Mouse (Mus musculus) midbrain, embryonic 16.5 days (tissue): ENCODE results near the gene Slc51a. TPM values are rescaled to one million over a fixed set of nuclear protein-coding genes. Genes with fewer than 3 reads are reported as not detected.
A peak's percentile ranks its signal among the peaks of the same experiment; 100 is the strongest.

Source experiments
- ATAC-seq: fragments of 200-750 bp; cut with Nextera tagmentation; 2 replicates; pipeline ENCODE4 v1.8.0; 2017; ENCODE audit warnings: moderate TSS enrichment
- H3K27ac ChIP-seq: fragments of 300-500 bp; sonication (generic); 2 replicates; pipeline ENCODE4 v1.5.1; 2014; ENCODE audit warnings: mild to moderate bottlenecking, low read length, mixed read lengths
- H3K27me3 ChIP-seq: fragments of 300-500 bp; sonication (generic); 2 replicates; pipeline ENCODE4 v1.6.1; 2014; ENCODE audit warnings: low read depth, low read length, mixed read lengths; ENCODE audit not compliant: control insufficient read depth, insufficient read depth
- H3K36me3 ChIP-seq: fragments of 300-500 bp; sonication (generic); 2 replicates; pipeline ENCODE4 v1.6.1; 2014; ENCODE audit warnings: mild to moderate bottlenecking, low read length, moderate library complexity, mixed read lengths; ENCODE audit not compliant: control insufficient read depth, insufficient read depth
- H3K4me1 ChIP-seq: fragments of 300-500 bp; sonication (generic); 2 replicates; pipeline ENCODE4 v1.6.1; 2014; ENCODE audit warnings: mild to moderate bottlenecking, low read length, mixed read lengths; ENCODE audit not compliant: control insufficient read depth, insufficient read depth
- H3K4me2 ChIP-seq: fragments of 300-500 bp; sonication (generic); 2 replicates; pipeline ENCODE4 v1.6.1; 2014; ENCODE audit warnings: mild to moderate bottlenecking, low read length, mixed read lengths
- H3K4me3 ChIP-seq: fragments of 300-500 bp; sonication (generic); 2 replicates; pipeline ENCODE4 v1.5.1; 2014; ENCODE audit warnings: low read depth, mild to moderate bottlenecking, low read length, moderate library complexity, mixed read lengths
- H3K9ac ChIP-seq: fragments of 300-500 bp; sonication (generic); 2 replicates; pipeline ENCODE4 v1.6.1; 2014; ENCODE audit warnings: low read depth, low read length, mixed read lengths
- H3K9me3 ChIP-seq: fragments of 300-500 bp; sonication (generic); replicated peaks from 2 replicates; pipeline ENCODE4 v1.6.1; 2014; ENCODE audit warnings: mild to moderate bottlenecking, low read length, mixed read lengths; ENCODE audit not compliant: control insufficient read depth, poor library complexity, severe bottlenecking
- WGBS: fragments of 180-500 bp; shearing (Covaris S2); extraction: QIAGEN DNeasy Blood & Tissue Kit; methylation state at CpG from one replicate; pipeline ENCODE4 v1.1.7; 2014; 5-methylcytosine and 5-hydroxymethylcytosine counted together
- polyA plus RNA-seq: library from polyadenylated mRNA; unstranded; fragments of >200 nt; fragmentation: Nextera tagmentation; extraction: Ambion mirVana; gene quantifications from 2 replicates; pipeline ENCODE4 v1.2.1, GENCODE M21; 2015

Gene Slc51a
- polyA plus RNA-seq, 1 experiment from 2014 or later, result 0.08 TPM

GRCm38 (mm10) chr16:32510399-32511337, 23.0 kb upstream of the Slc51a start:
- H3K4me1 ChIP-seq, result peaks cover 6% of the 10 kb centered on the region
- no peak overlapping the region for H3K4me3 ChIP-seq
- H3K9ac ChIP-seq, result no peak overlapping the region
- H3K4me2 ChIP-seq, result no peak overlapping the region
- H3K27me3 ChIP-seq, result no peaks in the 10 kb centered on the region
- no peak for ATAC-seq
- no peak overlapping the region for H3K27ac ChIP-seq
- no peaks in the 10 kb centered on the region for H3K36me3 ChIP-seq
- WGBS, result 75% methylated on average over 18 of the region's 18 CpGs
- no peaks in the 10 kb centered on the region for H3K9me3 ChIP-seq

GRCm38 (mm10) chr16:32509066-32509942, 21.6 kb upstream of the Slc51a start:
- Histone ChIP-seq H3K9me3 (no peaks in the 10 kb centered on the region), H3K27ac (peak overlapping the region; percentile 28), H3K27me3 (no peaks in the 10 kb centered on the region), H3K4me2 (no peak overlapping the region), H3K36me3 (no peaks in the 10 kb centered on the region), H3K4me3 (no peak overlapping the region), H3K4me1 (peaks cover 2% of the 10 kb centered on the region; the same call in 1 of the 2 replicates), H3K9ac (no peak overlapping the region)
- WGBS, result 60% methylated on average over 9 of the region's 9 CpGs
- 0 out of 2 replicates have a peak, but pooled peaks have one; percentile 30 for ATAC-seq

GRCm38 (mm10) chr16:32508506-32509065, 20.9 kb upstream of the Slc51a start:
- no peaks in the 10 kb centered on the region for H3K36me3 ChIP-seq
- 46% methylated on average over 3 of the region's 3 CpGs for WGBS
- no peak overlapping the region for H3K9ac ChIP-seq
- H3K27me3 ChIP-seq, result no peaks in the 10 kb centered on the region
- H3K4me2 ChIP-seq, result no peak overlapping the region
- H3K4me3 ChIP-seq, result no peak overlapping the region
- 0 out of 2 replicates have a peak, but pooled peaks have one; percentile 7 for ATAC-seq
- H3K27ac ChIP-seq, result peak overlapping the region; percentile 17; the same call in 1 of the 2 replicates
- no peaks in the 10 kb centered on the region for H3K9me3 ChIP-seq
- peaks cover 2% of the 10 kb centered on the region; the same call in 1 of the 2 replicates for H3K4me1 ChIP-seq

- Histone ChIP-seq H3K4me3 (no peak overlapping the region), H3K36me3 (no peaks in the 10 kb centered on the region), H3K9me3 (no peaks in the 10 kb centered on the region), H3K4me2 (no peak overlapping the region), H3K27me3 (no peaks in the 10 kb centered on the region), H3K27ac (no peak overlapping the region), H3K4me1 (peaks cover 2% of the 10 kb centered on the region; the same call in 1 of the 2 replicates), H3K9ac (no peak overlapping the region)
- ATAC-seq, result no peak
- WGBS, result 92% methylated on average over 5 of the region's 5 CpGs
These were observed 20.4 kb upstream of the Slc51a start for GRCm38 (mm10) chr16:32508035-32508434.

- WGBS, result 19% methylated on average over 9 of the region's 9 CpGs
- H3K4me2 ChIP-seq, result no peak overlapping the region
- peaks cover 2% of the 10 kb centered on the region; the same call in 1 of the 2 replicates for H3K4me1 ChIP-seq
- no peak for ATAC-seq
- H3K9me3 ChIP-seq, result no peaks in the 10 kb centered on the region
- H3K27ac ChIP-seq, result no peak overlapping the region
- H3K36me3 ChIP-seq, result no peaks in the 10 kb centered on the region
- H3K9ac ChIP-seq, result no peak overlapping the region
- no peaks in the 10 kb centered on the region for H3K27me3 ChIP-seq
- no peak overlapping the region for H3K4me3 ChIP-seq
These were observed 19.7 kb upstream of the Slc51a start for GRCm38 (mm10) chr16:32507407-32507806.

GRCm38 (mm10) chr16:32506868-32507267, 19.2 kb upstream of the Slc51a start:
- WGBS, result 76% methylated on average over 7 of the region's 7 CpGs
- H3K4me3 ChIP-seq, result no peak overlapping the region
- H3K27ac ChIP-seq, result no peak overlapping the region
- no peak for ATAC-seq
- H3K4me1 ChIP-seq, result peaks cover 2% of the 10 kb centered on the region; the same call in 1 of the 2 replicates
- H3K9ac ChIP-seq, result no peak overlapping the region
- no peaks in the 10 kb centered on the region for H3K36me3 ChIP-seq
- no peak overlapping the region for H3K4me2 ChIP-seq
- H3K9me3 ChIP-seq, result no peaks in the 10 kb centered on the region
- H3K27me3 ChIP-seq, result no peaks in the 10 kb centered on the region

- Histone ChIP-seq H3K9ac (no peak overlapping the region), H3K4me3 (no peak overlapping the region), H3K9me3 (no peaks in the 10 kb centered on the region), H3K27me3 (no peaks in the 10 kb centered on the region), H3K4me2 (no peak overlapping the region), H3K27ac (no peak overlapping the region), H3K36me3 (no peaks in the 10 kb centered on the region), H3K4me1 (peaks cover 2% of the 10 kb centered on the region; the same call in 1 of the 2 replicates)
- no peak for ATAC-seq
- 80% methylated on average over 8 of the region's 8 CpGs for WGBS
These were observed 18.6 kb upstream of the Slc51a start for GRCm38 (mm10) chr16:32506298-32506697.

- Histone ChIP-seq H3K9ac (no peak overlapping the region), H3K9me3 (no peaks in the 10 kb centered on the region), H3K4me3 (no peak overlapping the region), H3K27ac (no peak overlapping the region), H3K27me3 (no peaks in the 10 kb centered on the region), H3K4me2 (no peak overlapping the region), H3K36me3 (no peaks in the 10 kb centered on the region), H3K4me1 (peaks cover 4% of the 10 kb centered on the region)
- 73% methylated on average over 6 of the region's 6 CpGs for WGBS
- no peak for ATAC-seq
These were observed 16.0 kb upstream of the Slc51a start for GRCm38 (mm10) chr16:32503633-32504032.
